Mouse (Mus musculus) spleen, postnatal 4 days (tissue): Measurements from ENCODE around the gene Sesn1.
"Not testable (repeated sequence)": the region's sequence is repeated elsewhere in the genome, so short reads cannot be mapped to it uniquely, and the experiment has no call there.

Source experiments
- DNase-seq, 2 experiments: peaks; one replicate each; pipeline ENCODE4 v3.0.0; 2022; ENCODE audit warnings: low spot score in 2 of 2

Sesn1 gene

GRCm38 (mm10) chr10:41908899-41909298 is 99.2 kb downstream of the Sesn1 start:
- no peak for DNase-seq

DNA sequence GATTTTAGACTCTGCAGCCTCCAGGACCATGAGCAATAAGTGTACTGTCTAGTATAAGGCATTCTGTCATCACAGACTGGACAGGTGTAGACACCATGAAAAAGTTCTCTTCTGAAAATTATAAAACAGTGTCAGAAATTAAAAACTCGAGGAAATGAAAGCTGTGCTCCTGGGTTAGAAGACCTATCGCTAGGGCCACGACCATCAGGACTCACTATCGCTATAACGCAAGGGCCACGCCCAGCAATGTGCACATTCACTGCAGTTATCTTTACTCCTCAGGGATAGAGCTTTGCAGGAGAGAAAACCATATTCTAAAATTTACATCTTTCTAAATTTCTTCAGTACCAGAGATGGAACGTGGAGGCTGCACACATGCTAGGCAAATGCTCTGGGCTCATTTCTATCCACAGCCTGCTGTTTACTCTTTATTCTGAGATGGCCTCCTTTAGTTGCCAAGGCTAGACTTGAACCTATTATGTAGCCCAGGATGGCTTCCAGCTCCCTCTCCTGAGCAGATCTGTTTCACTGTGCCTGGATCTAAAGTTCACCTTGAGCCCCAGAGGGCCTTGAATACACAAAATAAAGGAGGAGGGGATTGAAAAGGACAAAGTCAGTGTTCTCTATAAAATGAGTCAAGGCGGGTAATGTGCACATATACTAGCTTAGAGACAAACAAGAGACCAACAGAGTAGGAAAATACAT is 102.7 kb downstream of the Sesn1 start:
- DNase-seq = peak; percentile 80

GRCm38 (mm10) chr10:41926726-41927125 is 117.0 kb downstream of the Sesn1 start:
- DNase-seq = no peak

DNA sequence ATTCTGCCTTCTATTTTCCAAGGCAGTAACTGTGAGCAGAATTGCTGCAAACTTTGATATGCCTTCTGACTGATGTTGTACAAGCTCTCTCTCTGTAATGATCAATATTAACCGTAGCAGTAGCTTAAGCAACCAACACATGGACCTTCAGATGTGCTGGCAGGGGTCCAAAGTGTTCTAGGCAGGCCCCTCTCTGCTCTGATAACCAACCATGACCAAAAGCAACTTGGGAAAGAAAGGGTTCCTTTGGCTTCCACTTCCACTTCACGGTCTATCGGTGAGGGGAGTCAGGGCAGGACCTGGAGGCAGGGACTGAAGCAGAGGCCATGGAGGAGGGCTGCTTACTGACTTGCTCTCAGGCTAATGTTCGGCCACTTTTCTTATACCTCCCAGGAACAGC is 121.2 kb downstream of the Sesn1 start:
- DNase-seq = no peak

- no peak for DNase-seq
These were observed 122.2 kb downstream of the Sesn1 start for GRCm38 (mm10) chr10:41931962-41932361.

DNA sequence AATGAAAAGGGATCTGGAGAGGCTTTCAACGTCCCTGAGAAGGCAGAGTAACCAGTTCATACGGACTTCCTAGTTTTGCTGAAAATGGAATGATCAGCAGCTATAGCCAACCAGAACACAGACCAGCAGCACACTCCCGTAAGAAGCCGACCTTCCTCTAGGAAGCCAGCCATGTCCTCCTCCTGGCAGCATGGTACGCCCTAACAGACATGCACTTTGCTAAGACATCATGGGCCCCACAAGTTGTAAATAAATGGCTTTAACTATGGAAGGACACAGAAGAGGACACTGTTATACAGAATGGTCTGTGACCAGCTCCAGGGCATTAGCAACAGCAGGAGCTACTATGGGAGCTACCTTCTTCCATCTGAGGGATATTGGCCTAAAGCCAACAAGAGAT is 123.2 kb downstream of the Sesn1 start:
- no peak for DNase-seq

DNA sequence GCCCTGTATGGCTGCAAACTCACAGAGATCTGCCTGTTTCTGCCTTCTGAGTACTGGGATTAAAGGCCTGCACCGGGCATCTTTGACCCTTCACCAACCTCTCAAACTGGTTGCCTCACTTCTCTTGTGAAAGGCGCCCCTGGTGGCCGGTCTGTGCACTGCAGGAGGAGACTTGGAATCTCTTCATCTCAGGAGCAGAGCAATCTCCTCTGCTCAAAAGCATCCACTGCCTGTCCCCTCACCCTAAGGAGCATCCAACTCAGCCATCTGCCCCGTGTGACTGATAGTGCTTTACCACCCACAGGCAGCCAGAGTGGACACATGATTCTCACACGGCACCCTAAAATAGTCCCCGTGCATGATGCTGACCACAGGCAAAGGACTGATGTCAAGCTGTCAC is 123.8 kb downstream of the Sesn1 start:
- peak; percentile 78 to 94 for DNase-seq

DNA sequence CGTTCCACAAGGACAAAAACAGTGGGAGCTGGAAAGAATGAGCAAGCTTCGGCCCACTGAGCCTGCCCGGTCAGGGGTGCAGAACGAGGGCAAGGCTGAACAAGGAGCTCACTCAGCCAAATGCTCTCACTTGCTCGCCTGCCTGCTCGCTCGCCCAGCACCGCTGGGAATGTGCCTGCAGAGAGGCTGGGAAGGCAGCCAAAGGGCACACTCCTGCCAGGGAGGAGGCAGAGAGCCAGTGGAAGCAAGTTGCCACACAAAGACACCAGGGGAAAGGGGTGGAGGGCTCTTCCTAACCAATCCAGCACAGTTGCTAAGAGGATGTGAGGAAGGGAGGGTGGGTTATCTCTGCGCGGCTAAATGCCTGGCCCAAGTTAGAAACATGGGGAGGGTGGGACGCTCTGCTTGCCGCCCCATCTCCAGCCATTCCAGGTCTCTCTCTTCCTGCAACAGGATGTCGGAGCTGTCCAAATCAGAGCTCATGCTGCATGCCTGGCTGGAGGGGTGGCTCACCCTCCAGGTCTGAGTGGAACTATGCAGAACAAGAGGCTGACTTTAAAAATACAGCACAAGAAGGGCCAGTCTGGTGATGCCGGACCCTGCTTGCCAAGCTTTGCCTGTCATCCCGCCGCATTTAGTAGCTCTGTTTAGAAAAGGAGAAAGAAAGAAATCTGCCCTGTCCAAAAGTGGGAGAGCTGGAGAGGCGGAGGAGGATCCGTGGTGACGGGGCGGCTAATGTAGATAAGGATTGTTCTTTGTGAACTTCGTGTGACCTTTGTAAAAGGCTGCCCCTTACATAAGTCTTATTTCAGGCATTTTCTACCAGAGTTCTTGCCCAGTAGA is 125.1 kb downstream of the Sesn1 start:
- no peak for DNase-seq

- no peak for DNase-seq
These were observed 125.7 kb downstream of the Sesn1 start for GRCm38 (mm10) chr10:41935476-41935829.

- DNase-seq = no peak
These were observed 126.4 kb downstream of the Sesn1 start for GRCm38 (mm10) chr10:41936100-41936499.

GRCm38 (mm10) chr10:41937176-41937575 is 127.4 kb downstream of the Sesn1 start:
- no peak for DNase-seq

DNA sequence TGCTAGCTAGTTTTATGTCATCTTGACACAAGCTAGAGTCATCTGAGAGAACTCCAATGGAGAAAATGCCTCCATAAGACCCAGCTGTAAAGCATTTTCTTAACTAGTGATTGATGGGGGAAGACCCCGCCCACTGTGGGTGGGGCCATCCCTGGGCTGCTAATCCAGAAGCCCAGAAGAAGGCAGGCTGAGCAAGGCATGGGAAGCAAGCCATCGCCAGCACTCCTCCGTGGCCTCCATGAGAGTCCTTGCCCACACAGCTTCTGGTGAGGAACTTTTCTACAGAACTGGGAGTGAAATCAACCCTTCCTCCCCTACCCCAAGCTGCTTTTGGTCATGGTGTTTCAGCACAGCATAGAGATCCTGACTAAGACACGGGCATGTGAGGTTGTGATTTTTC is 129.4 kb downstream of the Sesn1 start:
- DNase-seq = no peak

- DNase-seq = not testable (repeated sequence)
These were observed 142.6 kb downstream of the Sesn1 start for GRCm38 (mm10) chr10:41952354-41952753.

DNA sequence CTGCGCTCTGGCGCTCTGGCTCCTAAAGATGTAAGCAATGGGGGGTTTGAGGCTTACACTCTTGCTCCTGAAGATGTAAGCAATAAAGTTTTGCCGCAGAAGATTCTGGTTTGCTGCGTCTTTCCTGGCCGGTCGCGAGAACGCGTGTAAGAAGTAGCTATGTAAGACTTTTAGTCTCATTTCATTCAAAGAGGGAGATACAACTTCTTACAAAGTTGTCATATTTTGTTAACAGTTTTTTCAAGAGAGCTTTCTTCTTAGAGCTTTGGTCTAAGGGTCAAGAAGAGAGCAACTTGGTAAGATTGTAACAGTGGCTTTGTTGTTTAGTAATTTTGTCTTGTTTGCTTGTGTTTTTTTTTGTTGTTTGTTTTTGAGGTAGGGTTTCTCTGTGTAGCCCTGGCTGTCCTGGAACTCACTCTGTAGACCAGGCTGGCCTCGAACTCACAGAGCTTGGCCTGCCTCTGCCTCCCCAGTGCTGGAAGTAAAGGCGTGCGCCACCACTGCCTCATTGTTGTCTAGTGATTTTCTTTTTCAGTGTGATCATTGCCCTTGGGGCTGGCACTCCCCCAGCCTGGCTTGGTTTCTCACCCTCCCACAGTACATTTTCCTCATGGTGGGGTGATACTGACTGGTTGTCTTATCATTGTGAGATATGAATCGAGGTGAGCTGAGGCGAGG is 143.3 kb downstream of the Sesn1 start:
- DNase-seq = no peak

- DNase-seq = no peak
These were observed 143.8 kb downstream of the Sesn1 start for GRCm38 (mm10) chr10:41953528-41953864.

- no peak for DNase-seq
These were observed 147.9 kb downstream of the Sesn1 start for GRCm38 (mm10) chr10:41957421-41958225.
